Mouse (Mus musculus) ES-E14 (cell line): ENCODE results near the gene Zfp553. TPM values are rescaled to one million over a fixed set of nuclear protein-coding genes. Genes with fewer than 3 reads are reported as not detected.
"Not testable (repeated sequence)": the region's sequence is repeated elsewhere in the genome, so short reads cannot be mapped to it uniquely, and the experiment has no call there.

Experiments used
- DNase-seq: peaks from one replicate; pipeline ENCODE4 v3.0.0-alpha.2; 2013; ENCODE audit warnings: low read depth, low spot score
- H3K27ac ChIP-seq: 2 replicates; pipeline ENCODE4 v1.5.1; 2012; ENCODE audit warnings: low read depth, mild to moderate bottlenecking, low read length, moderate library complexity, mixed read lengths; ENCODE audit not compliant: poor library complexity, insufficient read depth, severe bottlenecking
- H3K36me3 ChIP-seq: 2 replicates; pipeline ENCODE4 v1.6.1; 2012; ENCODE audit warnings: mild to moderate bottlenecking, low read length, moderate library complexity, mixed read lengths; ENCODE audit not compliant: control insufficient read depth, poor library complexity, insufficient read depth, severe bottlenecking
- H3K4me1 ChIP-seq, 2 experiments: fragments of 150-350 bp in 1 of 2; sonication (generic) in 1 of 2; 2 replicates each; pipeline ENCODE4 v1.6.1; 2012; ENCODE audit warnings: low read length in 2 of 2, mild to moderate bottlenecking in 1 of 2, mixed read lengths in 1 of 2; ENCODE audit not compliant: control insufficient read depth in 2 of 2, insufficient read depth in 2 of 2, poor library complexity in 1 of 2
- H3K4me3 ChIP-seq, 2 experiments: fragments of 150-350 bp in 1 of 2; sonication (generic) in 1 of 2; 2 replicates each; pipeline ENCODE4 v1.5.1; 2012; ENCODE audit warnings: low read length in 2 of 2, low read depth in 1 of 2, mild to moderate bottlenecking in 1 of 2, mixed read lengths in 1 of 2; ENCODE audit not compliant: insufficient read depth in 1 of 2, poor library complexity in 1 of 2, severe bottlenecking in 1 of 2
- H3K9ac ChIP-seq: 2 replicates; pipeline ENCODE4 v1.6.1; 2012; ENCODE audit warnings: low read depth, mild to moderate bottlenecking, low read length, mixed read lengths; ENCODE audit not compliant: poor library complexity, insufficient read depth, severe bottlenecking
- H3K9me3 ChIP-seq: fragments of 150-350 bp; sonication (generic); 2 replicates; pipeline ENCODE4 v1.6.1; 2012; ENCODE audit warnings: low read depth, mild to moderate bottlenecking, low read length; ENCODE audit not compliant: control insufficient read depth, insufficient read depth
- CHD2 ChIP-seq: IDR thresholded peaks from 2 replicates; pipeline ENCODE4 v1.6.1; 2014; ENCODE audit warnings: mild to moderate bottlenecking, low read depth, low read length, inconsistent platforms
- HCFC1 ChIP-seq: IDR thresholded peaks from 2 replicates; pipeline ENCODE4 v1.6.1; 2012; ENCODE audit warnings: low read length, inconsistent platforms, borderline replicate concordance; ENCODE audit not compliant: insufficient read depth
- MAFK ChIP-seq: IDR thresholded peaks from 2 replicates; pipeline ENCODE4 v1.6.1; 2014; ENCODE audit warnings: mild to moderate bottlenecking, low read depth, low read length, inconsistent platforms; ENCODE audit not compliant: insufficient read depth
- ZC3H11A ChIP-seq: IDR thresholded peaks from 2 replicates; pipeline ENCODE4 v1.6.1; 2012; ENCODE audit warnings: low read depth, mild to moderate bottlenecking, inconsistent platforms, low read length, borderline replicate concordance
- ZNF384 ChIP-seq: IDR thresholded peaks from 2 replicates; pipeline ENCODE4 v1.6.1; 2012; ENCODE audit warnings: low read depth, low read length, inconsistent platforms
- in situ Hi-C, 2 experiments: fragments of 600-800 bp; cut with MboI; formaldehyde crosslinking; loops; one replicate each; pipeline ENCODE4 v1.15.1; 2025; ENCODE audit warnings: low sequenced_read_pairs in 2 of 2, inconsistent platforms in 1 of 2; ENCODE audit not compliant: unreplicated experiment in 2 of 2
- total RNA-seq: library from RNA; depleted of rRNA; stranded (reverse); fragments of 300-350 nt; gene quantifications from 2 replicates; pipeline ENCODE4 v1.2.3, GENCODE M21; 2012

Zfp553 gene
- total RNA-seq, 1 experiment, result 55.2 TPM

DNA sequence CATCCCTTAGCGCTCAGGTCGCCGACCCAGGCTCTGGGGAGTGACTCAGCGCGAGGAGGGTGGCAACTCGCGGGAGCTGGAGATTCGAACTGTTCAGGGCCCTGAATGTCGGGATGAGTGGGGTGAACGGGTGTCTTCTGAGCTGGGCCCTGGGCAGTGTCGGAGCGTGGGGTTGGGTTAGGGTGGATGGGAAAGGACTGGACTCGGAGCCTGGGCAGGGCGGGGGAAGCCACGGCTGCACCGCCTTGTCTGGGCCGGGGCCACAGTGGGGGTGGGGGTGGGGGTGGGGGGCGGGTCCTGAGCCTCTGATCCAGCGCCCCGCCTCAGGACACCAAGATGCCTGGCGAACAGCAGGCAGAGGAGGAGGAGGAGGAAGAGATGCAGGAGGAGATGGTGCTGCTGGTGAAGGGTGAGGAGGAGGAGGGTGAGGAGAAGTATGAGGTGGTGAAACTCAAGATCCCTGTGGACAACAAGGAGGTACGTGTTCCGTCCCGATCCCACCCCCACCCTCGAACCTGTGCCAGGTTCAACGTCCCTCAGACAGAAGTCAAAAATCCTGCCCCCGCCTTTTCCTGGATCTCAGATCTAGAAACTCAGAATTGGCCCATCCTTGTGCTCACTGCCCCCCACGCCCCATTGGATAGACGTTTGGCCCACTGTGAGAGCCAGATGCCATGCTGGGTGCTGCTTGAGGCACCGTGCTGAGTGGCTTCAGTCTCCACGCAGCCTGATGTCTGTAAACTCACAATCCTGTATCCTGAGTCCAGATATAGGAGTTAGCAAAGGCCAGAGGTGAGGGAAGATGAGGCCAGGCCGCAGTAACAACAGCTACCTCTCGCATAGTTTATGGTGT lies 12.0 kb downstream of the Zfp553 start:
- peaks cover 3% of the 10 kb centered on the region; the same call in 1 of the 2 replicates for H3K9me3 ChIP-seq
- no peak for DNase-seq
- H3K4me3 ChIP-seq, result peak overlapping the region; percentile 90 to 96
- in situ Hi-C loops, result no loop called here
- TF ChIP-seq MAFK, result peak; percentile 35; the same call in 1 of the 2 replicates
- TF ChIP-seq CHD2, result no peak
- H3K9ac ChIP-seq, result peak overlapping the region; percentile 95
- peak overlapping the region; percentile 86 for H3K27ac ChIP-seq
- H3K4me1 ChIP-seq, result peaks cover 0 to 5% of the 10 kb centered on the region in 2 experiments; a peak in 1 of 4 replicates
- H3K36me3 ChIP-seq, result peaks cover 9% of the 10 kb centered on the region; the same call in 1 of the 2 replicates

GRCm38 (mm10) chr7:127250511-127250910 lies 17.6 kb downstream of the Zfp553 start:
- H3K9ac ChIP-seq, in situ Hi-C loops, H3K36me3 ChIP-seq, H3K4me3 ChIP-seq, DNase-seq, H3K4me1 ChIP-seq, H3K27ac ChIP-seq, H3K9me3 ChIP-seq: not testable (repeated sequence)

- no peak overlapping the region for H3K4me3 ChIP-seq
- no peaks in the 10 kb centered on the region for H3K9me3 ChIP-seq
- TF ChIP-seq CHD2 (no peak), ZNF384 (peak; percentile 82)
- H3K9ac ChIP-seq, result no peak overlapping the region
- in situ Hi-C loops, result no loop called here
- H3K4me1 ChIP-seq, result no peaks in the 10 kb centered on the region
- peaks cover 19% of the 10 kb centered on the region for H3K36me3 ChIP-seq
- H3K27ac ChIP-seq, result no peak overlapping the region
- no peak for DNase-seq
Observed at GRCm38 (mm10) chr7:127252414-127252813, 19.6 kb downstream of the Zfp553 start.

- no peak for TF ChIP-seq CHD2
- no peak for TF ChIP-seq MAFK
- no peak for TF ChIP-seq ZNF384
- no peak for TF ChIP-seq HCFC1
- TF ChIP-seq ZC3H11A, result no peak
- Histone ChIP-seq H3K36me3 (peaks cover 24% of the 10 kb centered on the region), H3K9ac (peak overlapping the region; percentile 70)
Observed at GRCm38 (mm10) chr7:127253341-127253740, 20.5 kb downstream of the Zfp553 start.

More at GRCm38 (mm10) chr7:127253341-127253740, 20.5 kb downstream of the Zfp553 start:
- Histone ChIP-seq H3K4me3 (peak overlapping the region; percentile 66 to 68), H3K9me3 (no peaks in the 10 kb centered on the region), H3K4me1 (no peaks in the 10 kb centered on the region), H3K27ac (no peak overlapping the region)
- DNase-seq, result no peak
- in situ Hi-C loops, result no loop called here
